Mouse (Mus musculus): ENCODE data around the gene Hist1h2ao. TPM values are rescaled to one million over a fixed set of nuclear protein-coding genes. Genes with fewer than 3 reads are reported as not detected.

Gene Hist1h2ao
- polyA plus RNA-seq, 1 experiment from 2014 or later = not detected

Small RNA genes lying within 50 kb of the gene (microRNA-seq; reads per million reads assigned to microRNA genes)
- gene Gm19658 = not detected
- not detected for gene Gm44346
- not detected for gene Gm44466

Other genes starting within 250 kb of the Hist1h2ao start
- gene Olfr1364, start 228.7 kb upstream of the Hist1h2ao start, polyA plus RNA-seq (2015; fragmentation: Nextera tagmentation; extraction: Ambion mirVana) = not detected in 2 replicates
- not detected in 2 replicates for gene Olfr1362, start 196.4 kb upstream of the Hist1h2ao start, polyA plus RNA-seq (2015; fragmentation: Nextera tagmentation; extraction: Ambion mirVana)
- gene Olfr11, start 167.9 kb upstream of the Hist1h2ao start, polyA plus RNA-seq (2015; fragmentation: Nextera tagmentation; extraction: Ambion mirVana) = 0.04 TPM in 1 of 2 replicates, not detected in the other
- gene Olfr1361, start 147.1 kb upstream of the Hist1h2ao start, polyA plus RNA-seq (2015; fragmentation: Nextera tagmentation; extraction: Ambion mirVana) = not detected in 2 replicates
- not detected in 2 replicates for gene Olfr1360, start 133.1 kb upstream of the Hist1h2ao start, polyA plus RNA-seq (2015; fragmentation: Nextera tagmentation; extraction: Ambion mirVana)
- not detected in 2 replicates for gene Olfr1359, start 112.4 kb upstream of the Hist1h2ao start, polyA plus RNA-seq (2015; fragmentation: Nextera tagmentation; extraction: Ambion mirVana)
- gene Hist1h2bl, start 94.3 kb upstream of the Hist1h2ao start, polyA plus RNA-seq (2015; fragmentation: Nextera tagmentation; extraction: Ambion mirVana) = not detected in 2 replicates
- gene Hist1h2ai, start 94.0 kb upstream of the Hist1h2ao start, polyA plus RNA-seq (2015; fragmentation: Nextera tagmentation; extraction: Ambion mirVana) = 6.2 and 7.8 TPM in 2 replicates
- 2.5 and 3.5 TPM in 2 replicates for gene Hist1h3h, start 92.8 kb upstream of the Hist1h2ao start, polyA plus RNA-seq (2015; fragmentation: Nextera tagmentation; extraction: Ambion mirVana)
- gene Hist1h2bm, start 88.4 kb upstream of the Hist1h2ao start, polyA plus RNA-seq (2015; fragmentation: Nextera tagmentation; extraction: Ambion mirVana) = 0.51 and 1.7 TPM in 2 replicates
- gene Hist1h4j, start 75.4 kb upstream of the Hist1h2ao start, polyA plus RNA-seq (2015; fragmentation: Nextera tagmentation; extraction: Ambion mirVana) = 0.77 TPM in 1 of 2 replicates, not detected in the other
- 1.5 and 2.3 TPM in 2 replicates for gene Hist1h4k, start 60.0 kb upstream of the Hist1h2ao start, polyA plus RNA-seq (2015; fragmentation: Nextera tagmentation; extraction: Ambion mirVana)
- gene Hist1h2ak, start 56.6 kb upstream of the Hist1h2ao start, polyA plus RNA-seq (2015; fragmentation: Nextera tagmentation; extraction: Ambion mirVana) = 5.3 and 7.9 TPM in 2 replicates
- 1.1 TPM in 1 of 2 replicates, not detected in the other for gene Hist1h2bn, start 56.3 kb upstream of the Hist1h2ao start, polyA plus RNA-seq (2015; fragmentation: Nextera tagmentation; extraction: Ambion mirVana)
- 3.5 and 7.4 TPM in 2 replicates for gene Hist1h1b, start 29.8 kb upstream of the Hist1h2ao start, polyA plus RNA-seq (2015; fragmentation: Nextera tagmentation; extraction: Ambion mirVana)
- gene Hist1h3i, start 27.1 kb upstream of the Hist1h2ao start, polyA plus RNA-seq (2015; fragmentation: Nextera tagmentation; extraction: Ambion mirVana) = 28.0 and 43.0 TPM in 2 replicates
- 1.0 and 1.5 TPM in 2 replicates for gene Hist1h2an, start 23.2 kb upstream of the Hist1h2ao start, polyA plus RNA-seq (2015; fragmentation: Nextera tagmentation; extraction: Ambion mirVana)
- gene Hist1h2bp, start 23.0 kb upstream of the Hist1h2ao start, polyA plus RNA-seq (2015; fragmentation: Nextera tagmentation; extraction: Ambion mirVana) = 0.44 and 0.58 TPM in 2 replicates
- 4.9 and 7.3 TPM in 2 replicates for gene Hist1h2bq, start 268 bp upstream of the Hist1h2ao start, polyA plus RNA-seq (2015; fragmentation: Nextera tagmentation; extraction: Ambion mirVana)
- gene Hist1h4m, start 1.3 kb downstream of the Hist1h2ao start, polyA plus RNA-seq (2015; fragmentation: Nextera tagmentation; extraction: Ambion mirVana) = not detected in 2 replicates
- gene Hist1h4n, start 21.7 kb downstream of the Hist1h2ao start, polyA plus RNA-seq (2015; fragmentation: Nextera tagmentation; extraction: Ambion mirVana) = 4.9 and 7.7 TPM in 2 replicates
- 669 and 801 TPM in 2 replicates for gene Hist1h2ap, start 23.0 kb downstream of the Hist1h2ao start, polyA plus RNA-seq (2015; fragmentation: Nextera tagmentation; extraction: Ambion mirVana)
- gene Hist1h2br, start 23.3 kb downstream of the Hist1h2ao start, polyA plus RNA-seq (2015; fragmentation: Nextera tagmentation; extraction: Ambion mirVana) = 4.7 and 7.1 TPM in 2 replicates
- 11.7 and 12.3 TPM in 2 replicates for gene Zfp184, start 134.6 kb downstream of the Hist1h2ao start, polyA plus RNA-seq (2015; fragmentation: Nextera tagmentation; extraction: Ambion mirVana)
- 0.08 TPM in 1 of 2 replicates, not detected in the other for gene Pom121l2, start 170.7 kb downstream of the Hist1h2ao start, polyA plus RNA-seq (2015; fragmentation: Nextera tagmentation; extraction: Ambion mirVana)
- gene Prss16, start 199.3 kb downstream of the Hist1h2ao start, polyA plus RNA-seq (2015; fragmentation: Nextera tagmentation; extraction: Ambion mirVana) = 0.14 TPM in 1 of 2 replicates, not detected in the other
- gene Hist1h2ah, start 225.1 kb downstream of the Hist1h2ao start, polyA plus RNA-seq (2015; fragmentation: Nextera tagmentation; extraction: Ambion mirVana) = 1.7 and 2.2 TPM in 2 replicates
- gene Hist1h2bk, start 225.4 kb downstream of the Hist1h2ao start, polyA plus RNA-seq (2015; fragmentation: Nextera tagmentation; extraction: Ambion mirVana) = 1.2 and 1.5 TPM in 2 replicates
- gene Hist1h4i, start 230.9 kb downstream of the Hist1h2ao start, polyA plus RNA-seq (2015; fragmentation: Nextera tagmentation; extraction: Ambion mirVana) = 8.4 and 10.7 TPM in 2 replicates
- 6.5 and 10.3 TPM in 2 replicates for gene Hist1h2ag, start 232.5 kb downstream of the Hist1h2ao start, polyA plus RNA-seq (2015; fragmentation: Nextera tagmentation; extraction: Ambion mirVana)
- 2.3 and 2.9 TPM in 2 replicates for gene Hist1h2bj, start 232.7 kb downstream of the Hist1h2ao start, polyA plus RNA-seq (2015; fragmentation: Nextera tagmentation; extraction: Ambion mirVana)